Mouse (Mus musculus): ENCODE data around the gene Vwa5b1.

Gene Vwa5b1

GRCm38 (mm10) chr4:138530011-138530410, 105.7 kb downstream of the Vwa5b1 start:
- no peak for DNase-seq (ENCODE audit: low spot score in 2 of 2)

DNA sequence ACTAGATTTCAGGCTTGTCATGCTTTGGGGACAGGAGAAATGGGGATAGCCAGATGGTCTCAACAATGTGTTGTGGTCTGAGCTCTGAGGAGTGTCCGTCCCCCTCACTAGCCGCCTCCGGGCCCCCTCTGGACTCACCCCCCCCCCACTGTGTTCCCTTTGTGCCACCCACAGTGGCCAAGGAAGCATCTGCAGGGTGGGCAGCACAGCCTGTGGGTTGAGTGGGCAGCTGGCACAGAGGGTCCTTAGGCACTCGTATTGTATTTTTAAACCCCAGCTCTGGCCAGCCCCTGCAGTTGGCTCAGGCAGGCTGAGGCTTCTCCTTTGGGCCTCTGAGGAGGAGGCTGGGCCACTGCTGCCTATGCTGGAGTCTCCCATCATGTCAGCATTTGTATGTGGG, 110.0 kb downstream of the Vwa5b1 start:
- no peak for DNase-seq (ENCODE audit: low spot score in 2 of 2)

DNA sequence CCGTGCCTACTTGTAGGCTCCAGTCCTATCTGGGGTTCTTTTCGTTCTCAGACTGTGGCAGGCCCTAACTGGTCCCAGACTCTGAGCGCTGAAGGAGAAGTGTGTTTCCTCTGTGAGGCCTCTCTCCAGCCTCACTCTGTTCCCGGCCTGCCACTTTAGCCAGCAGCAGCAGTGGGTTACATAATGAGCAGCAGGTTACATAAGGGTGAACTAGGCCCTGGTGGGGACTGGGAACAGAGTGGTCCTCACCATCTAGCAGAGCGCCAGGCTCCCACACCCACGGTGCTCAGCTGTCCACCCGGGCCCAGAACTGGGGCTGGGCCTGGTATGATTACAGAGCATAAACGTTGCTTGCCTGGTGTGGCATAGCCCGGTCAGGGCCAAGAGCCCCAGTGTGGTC, 110.9 kb downstream of the Vwa5b1 start:
- no peak for DNase-seq (ENCODE audit: low spot score in 2 of 2)

- DNase-seq (ENCODE audit: low spot score in 2 of 2), result no peak
These were observed 111.9 kb downstream of the Vwa5b1 start for GRCm38 (mm10) chr4:138523775-138524174.

- DNase-seq (ENCODE audit: low spot score in 2 of 2), result no peak
These were observed 113.4 kb downstream of the Vwa5b1 start for GRCm38 (mm10) chr4:138522296-138522695.

- DNase-seq (ENCODE audit: low spot score in 2 of 2), result no peak
These were observed 118.4 kb downstream of the Vwa5b1 start for GRCm38 (mm10) chr4:138517153-138517789.

- no peak for DNase-seq (ENCODE audit: low spot score in 2 of 2)
These were observed 119.2 kb downstream of the Vwa5b1 start for GRCm38 (mm10) chr4:138516448-138516847.
